Mouse (Mus musculus) kidney, postnatal 36 days (tissue): ENCODE measurements at regions not wholly inside any gene's neighbourhood (a gene's known extent, or its start where the extent isn't known, plus 50 kb on each side); places are given as distances from the start of the nearest gene placed in this dataset.
A peak's percentile ranks its signal among the peaks of the same experiment; 100 is the strongest.

Source experiments
- DNase-seq, 2 experiments: peaks; one replicate each; pipeline ENCODE4 v3.0.0; 2021 to 2022; ENCODE audit warnings: mixed read lengths in 2 of 2

DNA sequence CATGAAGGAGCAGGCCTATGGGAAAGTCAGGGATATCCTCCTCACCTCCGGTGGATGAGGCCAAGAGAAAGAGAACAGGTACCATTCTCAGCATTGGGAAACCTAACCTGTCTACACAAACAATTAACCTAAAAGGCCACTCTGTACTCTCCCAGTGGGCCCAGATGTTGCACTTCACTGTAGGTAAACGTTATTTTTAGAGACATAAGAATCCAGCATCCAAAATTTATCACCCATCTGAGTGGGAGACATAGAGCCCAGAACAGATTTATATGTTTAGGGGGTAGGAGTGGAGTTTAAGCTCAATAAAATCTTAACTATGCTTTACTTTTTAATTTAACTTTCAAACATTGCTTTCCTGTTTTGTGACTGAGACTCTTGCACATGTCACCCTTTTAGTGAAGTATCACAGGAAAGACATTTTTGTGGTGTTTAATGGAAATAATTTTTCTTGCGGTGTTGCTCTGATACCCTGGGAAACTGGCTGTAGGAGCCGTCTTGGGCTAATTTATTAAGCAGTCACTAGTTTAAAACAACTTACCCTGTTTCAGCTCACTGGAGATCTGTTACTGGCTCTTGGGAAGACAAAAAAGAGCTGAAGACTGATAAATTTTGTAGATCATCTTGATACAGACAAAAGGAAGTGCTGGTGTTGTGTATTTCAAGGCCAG is 123.9 kb upstream of the Bmp4 start:
- no peak for DNase-seq

- peak; percentile 9 to 17 for DNase-seq
These were observed 121.6 kb upstream of the Bmp4 start for GRCm38 (mm10) chr14:46512118-46512517.

DNA sequence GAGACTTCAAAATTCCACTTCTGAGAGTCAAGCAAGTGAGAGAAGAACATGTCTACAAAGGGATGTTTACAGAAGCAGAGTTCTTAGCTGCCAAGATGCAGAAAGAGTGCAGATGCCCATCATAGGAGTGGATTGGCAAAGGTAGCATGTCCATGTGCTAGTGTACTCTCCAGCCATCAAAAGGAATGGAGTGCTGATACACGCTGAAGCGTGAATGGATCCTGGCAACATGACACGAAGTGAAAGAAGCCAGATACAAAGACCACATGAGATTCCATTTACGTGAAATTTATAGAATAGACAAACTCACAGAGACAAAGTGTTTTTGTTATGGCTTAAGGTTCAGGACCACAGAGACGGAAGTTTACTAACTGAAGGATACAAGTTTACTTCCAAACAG is 118.4 kb upstream of the Bmp4 start:
- no peak for DNase-seq

DNA sequence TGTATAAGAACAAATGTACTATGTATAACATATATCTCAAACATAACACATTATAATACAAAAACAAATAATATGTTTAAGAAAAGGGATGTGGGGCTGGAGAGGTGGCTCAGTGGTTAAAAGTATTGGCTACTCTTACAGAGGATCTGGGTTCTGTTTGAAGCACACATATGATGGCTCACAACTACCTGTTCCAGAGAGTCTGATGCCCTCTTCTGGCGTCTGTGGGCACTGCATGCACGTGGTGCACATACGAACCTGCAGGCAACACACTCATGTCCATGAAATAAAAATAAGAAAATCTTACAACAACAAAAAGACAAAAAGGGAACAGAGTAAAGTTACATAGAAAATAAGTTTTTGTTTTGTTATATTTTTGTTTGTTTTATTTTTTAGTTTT is 114.8 kb upstream of the Bmp4 start:
- peak in 1 of 2 experiments; percentile 24 for DNase-seq

GRCm38 (mm10) chr14:46491601-46492000 is 101.1 kb upstream of the Bmp4 start:
- no peak for DNase-seq

- no peak for DNase-seq
These were observed 100.7 kb upstream of the Bmp4 start for GRCm38 (mm10) chr14:46491182-46491581.

GRCm38 (mm10) chr14:46487551-46487950 is 97.1 kb upstream of the Bmp4 start:
- DNase-seq: peak; percentile 5 to 18

GRCm38 (mm10) chr14:46480396-46480795 is 89.9 kb upstream of the Bmp4 start:
- no peak for DNase-seq

DNA sequence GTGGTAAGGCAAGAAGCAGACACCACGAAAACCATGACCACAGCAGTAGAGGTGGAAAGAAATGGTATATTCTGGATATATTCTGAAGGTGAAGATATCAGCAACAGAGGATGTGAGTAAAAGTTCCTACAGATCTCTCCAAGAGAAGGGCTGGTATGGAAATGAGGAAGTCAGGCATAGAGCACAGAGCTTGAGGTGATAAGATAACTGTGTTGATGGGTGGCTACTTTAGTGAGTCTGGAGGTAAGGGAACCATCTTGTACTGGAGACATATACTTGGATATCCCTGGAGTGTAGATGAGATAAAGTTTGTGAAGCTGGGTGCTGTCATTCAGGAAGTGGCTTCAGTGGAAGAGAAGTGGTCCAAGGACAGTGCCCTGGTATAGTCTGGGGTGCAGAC is 85.5 kb upstream of the Bmp4 start:
- DNase-seq: no peak

- no peak for DNase-seq
These were observed 72.5 kb upstream of the Bmp4 start for GRCm38 (mm10) chr14:46462967-46463366.

GRCm38 (mm10) chr14:46461960-46462359 is 71.5 kb upstream of the Bmp4 start:
- DNase-seq: no peak

GRCm38 (mm10) chr14:46454500-46454899 is 64.0 kb upstream of the Bmp4 start:
- DNase-seq: no peak

- no peak for DNase-seq
These were observed 51.2 kb upstream of the Bmp4 start for GRCm38 (mm10) chr14:46441696-46442095.
